Mouse (Mus musculus) limb, embryonic 11.5 days (tissue): ENCODE measurements around the gene Farp1. TPM values are rescaled to one million over a fixed set of nuclear protein-coding genes. Genes with fewer than 3 reads are reported as not detected.

Experiments
- ATAC-seq: fragments of 200-750 bp; cut with Nextera tagmentation; 2 replicates; pipeline ENCODE4 v1.8.0; 2017; ENCODE audit warnings: low read depth; ENCODE audit not compliant: insufficient number of reproducible peaks, low FRiP score, low TSS enrichment
- DNase-seq: peaks from one replicate; pipeline ENCODE4 v3.0.0-alpha.2; 2015; ENCODE audit warnings: low spot score
- H3K27ac ChIP-seq: fragments of 300-500 bp; sonication (generic); replicated peaks from 2 replicates; pipeline ENCODE4 v1.5.1; 2014; ENCODE audit warnings: low read depth, mild to moderate bottlenecking, low read length
- H3K27me3 ChIP-seq: fragments of 300-500 bp; sonication (generic); 2 replicates; pipeline ENCODE4 v1.6.1; 2014; ENCODE audit warnings: mild to moderate bottlenecking, low read length, mixed read lengths; ENCODE audit not compliant: control insufficient read depth, insufficient read depth
- H3K36me3 ChIP-seq: fragments of 300-500 bp; sonication (generic); 2 replicates; pipeline ENCODE4 v1.6.1; 2014; ENCODE audit warnings: mild to moderate bottlenecking, low read length, moderate library complexity, mixed read lengths; ENCODE audit not compliant: control insufficient read depth, insufficient read depth
- H3K4me1 ChIP-seq: fragments of 300-500 bp; sonication (generic); 2 replicates; pipeline ENCODE4 v1.6.1; 2014; ENCODE audit warnings: low read length, mixed read lengths; ENCODE audit not compliant: control insufficient read depth, insufficient read depth
- H3K4me2 ChIP-seq: fragments of 300-500 bp; sonication (generic); 2 replicates; pipeline ENCODE4 v1.6.1; 2014; ENCODE audit warnings: low read depth, mild to moderate bottlenecking, moderate library complexity; ENCODE audit not compliant: severe bottlenecking
- H3K4me3 ChIP-seq: fragments of 300-500 bp; sonication (generic); 2 replicates; pipeline ENCODE4 v1.5.1; 2014; ENCODE audit warnings: low read depth, low read length
- H3K9ac ChIP-seq: fragments of 300-500 bp; sonication (generic); 2 replicates; pipeline ENCODE4 v1.6.1; 2014; ENCODE audit warnings: mild to moderate bottlenecking, low read length
- H3K9me3 ChIP-seq: fragments of 300-500 bp; sonication (generic); 2 replicates; pipeline ENCODE4 v1.6.1; 2016; ENCODE audit warnings: low read length; ENCODE audit not compliant: control insufficient read depth
- WGBS: fragments of 180-500 bp; shearing (Covaris S2); extraction: QIAGEN DNeasy Blood & Tissue Kit; methylation state at CpG from one replicate; pipeline ENCODE4 v1.1.7; 2014; 5-methylcytosine and 5-hydroxymethylcytosine counted together
- polyA plus RNA-seq: library from polyadenylated mRNA; unstranded; fragments of >200 nt; fragmentation: Nextera tagmentation; extraction: Ambion mirVana; gene quantifications from 2 replicates; pipeline ENCODE4 v1.2.1, GENCODE M21; 2014

Farp1 gene
- polyA plus RNA-seq, 1 experiment from 2014 or later, result 57.6 TPM

DNA sequence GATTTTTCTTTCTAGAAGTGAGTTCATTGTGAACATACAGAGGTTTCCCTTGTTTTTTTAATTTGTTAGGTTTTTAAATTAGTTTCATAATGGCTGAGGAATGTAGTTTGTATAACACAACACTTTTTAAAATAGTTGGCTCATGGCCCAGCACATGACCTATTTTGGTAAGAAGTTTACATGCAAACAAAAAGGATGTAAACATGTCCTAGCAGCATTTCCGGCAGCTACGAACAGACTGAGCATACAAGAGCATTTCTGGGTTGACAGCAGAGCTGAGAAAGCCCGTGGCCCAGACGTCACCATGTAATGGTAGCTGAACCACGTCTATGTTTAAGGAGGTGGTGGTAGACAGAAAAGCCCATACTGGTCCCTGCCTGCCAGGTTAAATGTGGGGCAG is 180.8 kb downstream of the Farp1 start:
- no peak overlapping the region for H3K27ac ChIP-seq
- DNase-seq, result no peak

DNA sequence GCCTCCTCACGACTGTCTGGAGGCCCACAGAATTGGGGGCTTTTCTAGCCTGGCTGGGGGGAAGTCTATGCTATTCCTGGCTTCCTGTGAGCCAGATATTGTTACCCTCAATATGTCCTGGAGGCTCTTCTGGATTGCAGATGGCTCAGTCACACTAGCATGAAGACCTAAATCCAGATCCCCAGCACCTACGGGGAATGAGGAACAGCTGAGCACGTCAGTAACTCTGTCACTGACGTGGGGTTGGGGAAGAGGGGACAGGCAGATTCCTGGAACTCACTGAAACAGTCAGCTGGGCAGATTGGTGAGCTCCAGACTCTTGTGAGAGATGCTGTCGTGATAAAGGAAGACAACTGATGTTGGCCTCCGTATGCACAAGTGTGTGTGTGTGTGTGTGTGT is 181.7 kb downstream of the Farp1 start:
- Histone ChIP-seq H3K4me2 (no peak overlapping the region), H3K27ac (no peak overlapping the region), H3K4me3 (no peak overlapping the region), H3K27me3 (no peaks in the 10 kb centered on the region), H3K4me1 (no peaks in the 10 kb centered on the region), H3K36me3 (peaks cover 16% of the 10 kb centered on the region), H3K9me3 (no peaks in the 10 kb centered on the region), H3K9ac (no peak overlapping the region)
- 75% methylated on average over 6 of the region's 6 CpGs for whole genome bisulfite sequencing
- DNase-seq, result no peak
- no peak for ATAC-seq

More for the DNA sequence above, 180.8 kb downstream of the Farp1 start:
- no peak for ATAC-seq
- H3K27me3 ChIP-seq, result no peaks in the 10 kb centered on the region
- 90% methylated on average over 5 of the region's 5 CpGs for WGBS
- H3K4me2 ChIP-seq, result no peak overlapping the region
- H3K4me1 ChIP-seq, result no peaks in the 10 kb centered on the region
- H3K9ac ChIP-seq, result no peak overlapping the region
- no peaks in the 10 kb centered on the region for H3K9me3 ChIP-seq
- no peak overlapping the region for H3K4me3 ChIP-seq
- peaks cover 10% of the 10 kb centered on the region for H3K36me3 ChIP-seq

DNA sequence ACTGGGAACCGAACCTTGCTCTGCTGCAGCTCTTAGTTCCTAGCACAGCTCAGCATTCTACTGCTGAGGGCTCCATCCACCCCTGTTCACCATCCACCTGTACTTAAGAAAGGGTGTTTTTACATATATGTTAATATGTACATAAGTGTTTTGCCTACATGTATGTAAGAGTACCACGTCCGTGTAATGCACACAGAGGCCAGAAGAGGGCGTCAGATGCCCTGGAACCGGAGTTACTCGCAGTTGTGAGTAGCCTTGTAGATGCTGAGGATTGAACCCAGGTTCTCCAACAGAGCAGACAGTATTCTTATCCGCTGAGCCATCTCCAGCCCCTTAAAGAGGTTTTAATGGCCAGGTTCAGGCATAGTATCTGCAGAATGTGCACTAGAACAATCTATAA is 183.6 kb downstream of the Farp1 start:
- H3K4me1 ChIP-seq, result no peaks in the 10 kb centered on the region
- no peak for ATAC-seq
- no peak overlapping the region for H3K27ac ChIP-seq
- no peak overlapping the region for H3K9ac ChIP-seq
- no peak overlapping the region for H3K4me2 ChIP-seq
- no peaks in the 10 kb centered on the region for H3K27me3 ChIP-seq
- H3K9me3 ChIP-seq, result no peaks in the 10 kb centered on the region
- H3K36me3 ChIP-seq, result peaks cover 20% of the 10 kb centered on the region; the same call in 1 of the 2 replicates
- no peak overlapping the region for H3K4me3 ChIP-seq
- peak; percentile 44 for DNase-seq
- WGBS, result 79% methylated on average over 7 of the region's 7 CpGs

DNA sequence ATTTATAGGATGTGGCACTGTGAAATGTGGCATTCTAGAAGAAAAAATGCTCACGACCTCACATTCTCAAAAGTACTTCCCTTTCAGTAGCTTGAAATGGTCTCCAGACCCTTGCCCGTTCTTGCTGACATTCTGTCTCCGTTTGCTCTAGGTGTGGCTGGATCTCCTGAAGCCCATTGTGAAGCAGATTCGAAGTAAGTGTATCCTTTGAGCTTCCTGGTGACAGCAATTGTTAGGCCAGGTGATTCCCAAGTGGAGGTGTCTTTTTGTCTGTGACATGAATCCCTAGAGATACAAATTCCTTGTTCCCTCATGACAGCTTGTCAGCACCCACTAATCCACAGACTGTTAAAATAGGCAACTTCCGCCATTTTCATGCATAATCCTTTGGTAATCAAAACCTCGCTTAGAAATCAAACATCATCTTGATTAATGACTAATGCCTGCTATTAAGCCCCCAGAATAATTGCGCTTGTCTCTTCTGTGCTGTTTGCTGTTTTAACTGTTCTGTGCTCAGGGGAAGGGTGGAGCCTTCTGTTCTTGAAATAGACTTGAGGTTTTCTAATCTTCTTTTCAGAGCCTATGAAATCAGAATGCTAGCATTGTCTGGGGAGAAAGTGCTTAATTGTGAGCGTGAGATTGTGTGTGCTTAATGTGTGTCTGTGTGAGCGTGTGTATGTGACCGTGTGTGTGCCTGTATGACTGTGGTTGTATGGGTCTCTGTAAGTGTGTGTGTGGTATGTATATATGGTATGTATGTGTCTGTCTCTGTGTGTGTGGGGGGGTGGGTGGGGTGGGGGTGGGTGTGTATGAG is 184.4 kb downstream of the Farp1 start:
- no peaks in the 10 kb centered on the region for H3K9me3 ChIP-seq
- H3K27me3 ChIP-seq, result no peaks in the 10 kb centered on the region
- no peak overlapping the region for H3K9ac ChIP-seq
- no peaks in the 10 kb centered on the region for H3K4me1 ChIP-seq
- no peak for DNase-seq
- no peak for ATAC-seq
- H3K4me3 ChIP-seq, result no peak overlapping the region
- peaks cover 20% of the 10 kb centered on the region; the same call in 1 of the 2 replicates for H3K36me3 ChIP-seq
- H3K4me2 ChIP-seq, result no peak overlapping the region
- WGBS, result 87% methylated on average over 10 of the region's 10 CpGs
- H3K27ac ChIP-seq, result no peak overlapping the region

DNA sequence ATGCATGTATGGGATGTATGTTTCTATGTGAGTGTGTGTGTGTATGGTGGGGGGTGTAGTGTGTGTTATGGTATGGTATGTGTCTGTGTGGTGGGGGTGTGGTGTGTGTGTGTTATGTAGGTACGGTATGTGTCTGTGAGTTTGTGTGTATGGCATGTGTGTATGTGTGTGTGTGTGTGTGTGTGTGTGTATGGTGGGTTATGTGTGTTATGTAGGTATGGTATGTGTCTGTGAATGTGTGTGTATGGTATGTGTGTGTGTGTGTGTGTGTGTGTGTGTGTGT is 185.0 kb downstream of the Farp1 start:
- ATAC-seq (no peak), DNase-seq (no peak)
- Histone ChIP-seq H3K27me3 (no peaks in the 10 kb centered on the region), H3K4me3 (no peak overlapping the region), H3K36me3 (peaks cover 20% of the 10 kb centered on the region; the same call in 1 of the 2 replicates), H3K9me3 (no peaks in the 10 kb centered on the region), H3K27ac (no peak overlapping the region), H3K4me2 (no peak overlapping the region), H3K4me1 (no peaks in the 10 kb centered on the region), H3K9ac (no peak overlapping the region)
- WGBS, result 100% methylated on average over 1 of the region's 1 CpGs

DNA sequence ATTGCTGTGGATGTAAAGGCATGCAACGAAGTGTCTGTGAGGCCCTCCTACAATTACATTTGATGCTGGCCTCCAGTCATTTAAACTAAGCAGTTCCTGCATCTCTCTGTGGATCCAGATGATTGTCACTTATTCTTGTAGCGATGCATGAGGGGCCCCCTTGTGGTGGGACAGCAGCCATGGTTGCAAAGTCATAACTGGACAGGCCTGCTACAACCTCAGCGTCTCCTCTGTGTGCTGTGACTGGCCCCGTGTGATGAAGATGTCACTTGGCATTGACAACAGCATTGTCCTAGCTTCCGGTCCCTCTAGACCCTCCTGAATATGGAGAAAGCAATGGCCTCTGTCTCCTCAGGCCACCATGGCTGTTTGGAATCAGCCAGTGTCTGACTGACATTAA is 185.7 kb downstream of the Farp1 start:
- Histone ChIP-seq H3K9me3 (no peaks in the 10 kb centered on the region), H3K4me1 (no peaks in the 10 kb centered on the region), H3K4me3 (no peak overlapping the region), H3K27ac (no peak overlapping the region), H3K4me2 (no peak overlapping the region), H3K9ac (no peak overlapping the region), H3K27me3 (no peaks in the 10 kb centered on the region), H3K36me3 (peaks cover 20% of the 10 kb centered on the region; the same call in 1 of the 2 replicates)
- ATAC-seq (no peak), DNase-seq (peak; percentile 42)
- 92% methylated on average over 5 of the region's 5 CpGs for WGBS

DNA sequence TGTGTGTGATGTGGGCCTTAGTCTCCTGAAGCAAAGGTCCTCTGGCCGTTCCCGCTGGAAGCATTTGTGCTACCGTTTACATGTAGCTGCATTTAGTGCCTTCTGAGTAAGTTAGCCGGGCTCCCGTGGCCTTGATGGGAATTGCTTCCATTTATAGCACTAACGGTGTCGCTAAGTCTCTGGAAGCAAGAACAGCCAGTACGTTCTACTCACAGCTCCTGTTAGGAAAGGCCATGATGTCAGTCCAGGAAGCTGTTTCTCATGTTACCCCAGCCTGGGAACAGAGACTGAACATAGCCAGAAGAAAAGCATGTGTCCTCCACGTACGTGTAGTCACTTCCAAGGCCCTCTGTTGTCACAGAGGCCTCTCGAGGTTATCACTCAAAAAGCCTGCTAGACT is 190.8 kb downstream of the Farp1 start:
- no peak overlapping the region for H3K4me2 ChIP-seq
- DNase-seq (no peak), ATAC-seq (no peak)
- no peak overlapping the region; the same call in 1 of the 2 replicates for H3K27ac ChIP-seq
- H3K9ac ChIP-seq, result no peak overlapping the region
- peaks cover 17% of the 10 kb centered on the region; the same call in 1 of the 2 replicates for H3K36me3 ChIP-seq
- H3K4me1 ChIP-seq, result no peaks in the 10 kb centered on the region
- no peak overlapping the region for H3K4me3 ChIP-seq
- H3K27me3 ChIP-seq, result no peaks in the 10 kb centered on the region
- 58% methylated on average over 11 of the region's 11 CpGs for WGBS
- no peaks in the 10 kb centered on the region for H3K9me3 ChIP-seq

DNA sequence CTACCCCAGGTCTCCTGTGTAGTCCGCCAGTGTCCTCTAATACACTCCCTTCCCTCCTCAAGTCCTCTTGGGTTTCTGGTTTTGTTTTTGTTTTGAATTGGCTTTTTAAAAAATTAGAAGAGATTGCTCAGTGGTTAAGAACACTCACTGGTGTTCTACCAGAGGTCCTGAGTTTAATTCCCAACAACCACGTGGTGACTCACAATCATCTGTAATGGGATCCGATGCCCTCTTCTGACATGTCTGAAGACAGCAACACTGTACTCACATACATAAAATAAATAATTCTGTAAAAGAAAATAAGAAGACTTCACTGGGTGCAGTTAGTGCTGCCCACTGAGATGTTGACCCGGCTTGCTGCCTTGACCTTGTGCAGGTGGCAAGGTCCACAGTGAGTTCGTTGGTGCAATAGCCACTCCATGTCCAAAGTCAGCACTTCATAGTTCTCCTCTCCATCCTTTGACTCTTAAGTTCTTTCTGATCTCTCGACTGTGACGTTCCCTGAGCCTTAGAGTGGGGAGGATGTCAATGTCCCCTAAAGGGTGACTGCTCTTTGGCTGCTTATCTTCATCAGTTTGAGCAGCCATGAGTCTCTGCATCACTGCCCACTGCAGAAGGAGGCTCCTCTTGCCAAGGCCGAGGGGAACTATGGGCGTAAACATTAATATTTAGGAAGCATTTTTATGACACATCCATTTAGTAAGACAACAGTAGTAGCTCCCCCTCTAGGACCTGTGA is 194.2 kb downstream of the Farp1 start:
- Histone ChIP-seq H3K9ac (no peak overlapping the region), H3K4me3 (no peak overlapping the region), H3K27me3 (no peaks in the 10 kb centered on the region), H3K27ac (no peak overlapping the region), H3K9me3 (no peaks in the 10 kb centered on the region), H3K36me3 (peaks cover 15% of the 10 kb centered on the region; the same call in 1 of the 2 replicates), H3K4me1 (no peaks in the 10 kb centered on the region), H3K4me2 (no peak overlapping the region)
- no peak for ATAC-seq
- DNase-seq, result no peak
- 93% methylated on average over 9 of the region's 9 CpGs for WGBS
